ENCODE assay signal across 9 mouse cellular contexts in genomic region chr11:80287150-80287549, GRCm38 (mm10). TPM values are rescaled to one million over a fixed set of nuclear protein-coding genes. Genes with fewer than 3 reads are reported as not detected.
DNase-seq lines count a peak whose midpoint lies in the region; ATAC-seq and TF ChIP-seq lines count a peak whose summit lies in the region.
"Had no signal": no experiment of that assay in that cellular context is flagged by ENCODE, and none has a peak within 500 bp of the region (broad histone marks: within the 10 kb centered on the region; RNA-seq: fewer than 3 reads in every experiment).

No protein-coding gene starts in this region.

- TF ChIP-seq POLR2A in embryonic fibroblast, embryonic 13.5 days (IDR thresholded peaks at IDR 0.05; ENCODE audit: low read depth, low read length) = no peak

- no peak overlapping the region for H3K27ac ChIP-seq in embryonic fibroblast, embryonic 13.5 days (ENCODE audit: insufficient read depth, low read length)
- H3K27ac ChIP-seq in lung, embryonic 14.5 days (ENCODE audit: low read depth) = no peak overlapping the region
- H3K27ac ChIP-seq: heart, embryonic 13.5 days had no signal

- DNase-seq in urinary bladder, postnatal 14 days (ENCODE audit: low spot score) = peak; percentile 72
- no peak for DNase-seq in urinary bladder, adult 2 months (ENCODE audit: low spot score)
- DNase-seq in adrenal gland, postnatal 4 days (ENCODE audit: low spot score in 2 of 2) = peak; percentile 31 to 43
- peak; percentile 69 for DNase-seq in kidney, postnatal 14 days
- peak; percentile 86 for DNase-seq in lung, embryonic 14.5 days
- DNase-seq in right cerebral cortex, postnatal 10 days (ENCODE audit: low spot score in 2 of 2) = peak; percentile 75 to 79

- no peak overlapping the region for H3K9ac ChIP-seq in lung, embryonic 14.5 days
- H3K9ac ChIP-seq: heart, embryonic 13.5 days had no signal

- H3K9me3 ChIP-seq in lung, embryonic 14.5 days (ENCODE audit: low read depth, low read length) = no peaks in the 10 kb centered on the region

- ATAC-seq in lung, embryonic 14.5 days (ENCODE audit: insufficient read depth) = no peak
- ATAC-seq in inflammation-experienced regulatory T-cells, adult 6 months = no peak

- H3K4me2 ChIP-seq in lung, embryonic 14.5 days = no peak overlapping the region
- H3K4me2 ChIP-seq: heart, embryonic 13.5 days had no signal

- no peaks in the 10 kb centered on the region for H3K27me3 ChIP-seq in lung, embryonic 14.5 days (ENCODE audit: insufficient read depth, low read length)

- H3K4me1 ChIP-seq in embryonic fibroblast, embryonic 13.5 days (ENCODE audit: control insufficient read depth, insufficient read depth, low read length) = peaks cover 5% of the 10 kb centered on the region; the same call in 1 of the 2 replicates
- no peaks in the 10 kb centered on the region for H3K4me1 ChIP-seq in lung, embryonic 14.5 days (ENCODE audit: insufficient read depth)

- 15% methylated on average over 5 of the region's 5 CpGs for WGBS in lung, embryonic 14.5 days

- H3K36me3 ChIP-seq in lung, embryonic 14.5 days (ENCODE audit: insufficient read depth) = no peaks in the 10 kb centered on the region
- H3K36me3 ChIP-seq: heart, embryonic 13.5 days had no signal

- peak; percentile 69; the same call in 1 of the 2 replicates for TF ChIP-seq CTCF in embryonic fibroblast, embryonic 13.5 days (IDR thresholded peaks at IDR 0.05; ENCODE audit: borderline replicate concordance, insufficient read depth, low read length)
- TF ChIP-seq CTCF in lung, embryonic 14.5 days (IDR thresholded peaks at IDR 0.05; ENCODE audit: low read depth) = peak; percentile 87

- no peak overlapping the region for H3K4me3 ChIP-seq in embryonic fibroblast, embryonic 13.5 days (ENCODE audit: insufficient read depth, low read length)
- H3K4me3 ChIP-seq in lung, embryonic 14.5 days (ENCODE audit: low read depth, low read length) = no peak overlapping the region
- H3K4me3 ChIP-seq: heart, embryonic 13.5 days had no signal

RNA-seq across cellular contexts. Expression of gene Rhbdl3, which starts 13.6 kb away (rescaled TPM):
- 2.3 and 3.0 TPM in 2 replicates for polyA plus RNA-seq in urinary bladder, adult 2 months (2012; rRNA removed)
- total RNA-seq in adrenal gland, postnatal 4 days (2021) = 1 to 10 TPM; 3.9 to 4.6 TPM
- 1.3 and 1.8 TPM in 2 replicates for polyA plus RNA-seq in embryonic fibroblast, embryonic 13.5 days (2011; ENCODE audit: insufficient read length, low read depth, missing spikeins)
- 1.5 and 1.7 TPM in 2 replicates for polyA plus RNA-seq in lung, embryonic 14.5 days (2014; fragmentation: Nextera tagmentation; extraction: Ambion mirVana)
- polyA plus RNA-seq in inflammation-experienced regulatory T-cells, adult 6 months (2017; shearing (Covaris generic)) = under 1 TPM; 0.40 to 0.78 (median 0.44) TPM
